Mouse (Mus musculus) hindbrain, postnatal 0 days (tissue): Measurements from ENCODE around the gene Nr5a2. TPM values are rescaled to one million over a fixed set of nuclear protein-coding genes. Genes with fewer than 3 reads are reported as not detected.

Source experiments
- ATAC-seq: fragments of 200-750 bp; cut with Nextera tagmentation; 2 replicates; pipeline ENCODE4 v1.8.0; 2017; ENCODE audit warnings: mild to moderate bottlenecking, moderate TSS enrichment, moderate library complexity
- DNase-seq: peaks from one replicate; pipeline ENCODE4 v3.0.0-alpha.2; 2015; ENCODE audit warnings: low spot score
- H3K27ac ChIP-seq: fragments of 300-500 bp; sonication (generic); 2 replicates; pipeline ENCODE4 v1.5.1; 2014; ENCODE audit warnings: mild to moderate bottlenecking
- H3K27me3 ChIP-seq: fragments of 300-500 bp; sonication (generic); 2 replicates; pipeline ENCODE4 v1.6.1; 2014; ENCODE audit warnings: low read length, mixed read lengths; ENCODE audit not compliant: insufficient read depth
- H3K36me3 ChIP-seq: fragments of 300-500 bp; sonication (generic); 2 replicates; pipeline ENCODE4 v1.6.1; 2014; ENCODE audit warnings: low read length, mixed read lengths; ENCODE audit not compliant: insufficient read depth
- H3K4me1 ChIP-seq: fragments of 300-500 bp; sonication (generic); 2 replicates; pipeline ENCODE4 v1.6.1; 2014; ENCODE audit warnings: antibody characterized with exemption, low read length, mixed read lengths; ENCODE audit not compliant: insufficient read depth
- H3K4me2 ChIP-seq: fragments of 300-500 bp; sonication (generic); 2 replicates; pipeline ENCODE4 v1.6.1; 2014; ENCODE audit warnings: low read depth, mild to moderate bottlenecking, low read length, moderate library complexity, mixed read lengths
- H3K4me3 ChIP-seq: fragments of 300-500 bp; sonication (generic); 2 replicates; pipeline ENCODE4 v1.5.1; 2014; ENCODE audit warnings: low read length
- H3K9ac ChIP-seq: fragments of 300-500 bp; sonication (generic); replicated peaks from 2 replicates; pipeline ENCODE4 v1.6.1; 2014; ENCODE audit warnings: mild to moderate bottlenecking, low read length, moderate library complexity, mixed read lengths
- H3K9me3 ChIP-seq: fragments of 300-500 bp; sonication (generic); 2 replicates; pipeline ENCODE4 v1.6.1; 2016; ENCODE audit warnings: low read length, mixed read lengths
- CTCF ChIP-seq: IDR thresholded peaks from 2 replicates; pipeline ENCODE4 v1.5.1; 2016; ENCODE audit warnings: antibody characterized with exemption, control low read depth, low read depth
- WGBS: fragments of 180-500 bp; shearing (Covaris S2); extraction: QIAGEN DNeasy Blood & Tissue Kit; methylation state at CpG from one replicate; pipeline ENCODE4 v1.1.7; 2014; 5-methylcytosine and 5-hydroxymethylcytosine counted together
- polyA plus RNA-seq: library from polyadenylated mRNA; unstranded; fragments of >200 nt; fragmentation: Nextera tagmentation; extraction: Ambion mirVana; gene quantifications from 2 replicates; pipeline ENCODE4 v1.2.1, GENCODE M21; 2015
- total RNA-seq: library from RNA; depleted of rRNA; stranded (reverse); fragments of >200 nt; gene quantifications from 2 replicates; pipeline ENCODE4 v1.2.3, GENCODE M21; 2014

The Nr5a2 gene
- total and polyA plus RNA-seq, 2 experiments from 2014 or later: 0.31 to 0.84 TPM

DNA sequence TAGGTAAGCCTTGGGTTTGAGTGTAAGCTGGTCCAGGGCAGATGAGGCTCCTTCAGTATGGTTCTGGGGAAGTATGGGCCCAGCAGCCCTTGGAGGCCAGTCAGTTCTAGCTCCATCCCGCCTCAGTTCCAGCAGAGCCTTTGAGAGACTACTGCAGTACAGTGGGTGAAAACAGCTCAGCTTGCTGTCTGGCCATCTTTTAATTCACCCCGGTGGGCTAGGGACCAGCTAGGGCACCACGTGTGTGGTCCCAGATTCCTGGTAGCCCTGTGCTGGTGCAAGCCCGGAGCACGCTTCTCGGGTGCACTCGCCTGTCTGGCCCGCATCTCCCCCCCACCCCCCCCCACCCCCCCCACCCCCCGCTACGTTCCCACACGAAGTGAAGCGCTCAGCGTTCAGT lies 2.1 kb downstream of the Nr5a2 start:
- no peak for TF ChIP-seq CTCF
- no peak overlapping the region for H3K27ac ChIP-seq
- peaks cover 28% of the 10 kb centered on the region for H3K27me3 ChIP-seq
- ATAC-seq (peak; percentile 38; the same call in 1 of the 2 replicates), DNase-seq (no peak)
- 0 out of 2 replicates have a peak overlapping the region, but pooled peaks have one; percentile 28 for H3K4me2 ChIP-seq
- no peaks in the 10 kb centered on the region for H3K9me3 ChIP-seq
- no peak overlapping the region for H3K9ac ChIP-seq
- under 1% methylated on average over 12 of the region's 13 CpGs for WGBS
- no peaks in the 10 kb centered on the region for H3K36me3 ChIP-seq
- H3K4me1 ChIP-seq: no peaks in the 10 kb centered on the region
- no peak overlapping the region for H3K4me3 ChIP-seq

DNA sequence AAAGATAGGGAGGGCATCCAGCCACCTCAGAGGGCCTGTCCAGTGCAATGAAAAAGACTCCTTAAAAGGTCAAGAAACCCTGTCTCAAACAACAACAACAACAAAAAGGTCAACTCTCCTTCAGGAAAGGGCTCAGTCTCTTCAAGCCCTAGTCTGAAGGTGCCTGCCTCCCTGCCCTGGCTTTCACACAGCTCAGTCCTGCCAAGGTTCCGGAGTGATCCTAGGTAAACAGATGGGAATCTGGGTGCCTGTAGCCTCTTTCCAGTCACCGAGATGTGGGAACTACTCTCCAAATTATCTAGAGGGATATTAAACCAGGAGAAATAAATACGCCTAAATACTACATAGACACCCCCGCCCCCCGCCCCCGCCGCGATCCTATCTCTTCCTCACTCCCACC lies 2.6 kb downstream of the Nr5a2 start:
- DNase-seq (no peak), ATAC-seq (no peak)
- no peak overlapping the region for H3K4me3 ChIP-seq
- no peak overlapping the region for H3K9ac ChIP-seq
- H3K27ac ChIP-seq: no peak overlapping the region
- H3K9me3 ChIP-seq: no peaks in the 10 kb centered on the region
- peaks cover 32% of the 10 kb centered on the region for H3K27me3 ChIP-seq
- no peaks in the 10 kb centered on the region for H3K4me1 ChIP-seq
- WGBS: 28% methylated on average over 8 of the region's 8 CpGs
- no peak overlapping the region for H3K4me2 ChIP-seq
- no peaks in the 10 kb centered on the region for H3K36me3 ChIP-seq
- no peak for TF ChIP-seq CTCF

DNA sequence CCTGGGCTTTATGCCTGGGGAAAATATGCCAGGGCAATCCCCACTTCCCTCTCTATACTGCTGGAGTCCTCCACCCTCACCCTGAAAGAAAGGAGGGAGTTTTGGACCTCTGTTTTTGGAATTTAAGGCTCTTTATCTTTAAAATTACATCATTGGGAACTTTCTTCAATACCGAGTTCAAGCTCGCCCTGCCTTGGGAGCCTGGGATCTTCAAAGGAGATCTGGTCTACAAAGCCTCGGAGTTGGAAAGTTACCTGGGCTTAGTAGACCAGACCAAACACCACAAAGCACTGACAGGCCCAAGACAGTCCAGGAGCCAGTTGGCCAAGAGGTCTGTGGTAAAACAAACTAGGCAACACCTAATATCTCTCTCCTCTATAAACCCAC lies 6.1 kb downstream of the Nr5a2 start:
- Histone ChIP-seq H3K36me3 (no peaks in the 10 kb centered on the region), H3K27me3 (peaks cover 65% of the 10 kb centered on the region), H3K4me1 (no peaks in the 10 kb centered on the region), H3K9me3 (no peaks in the 10 kb centered on the region), H3K9ac (no peak overlapping the region), H3K4me3 (no peak overlapping the region), H3K27ac (no peak overlapping the region), H3K4me2 (no peak overlapping the region)
- WGBS: 34% methylated on average over 3 of the region's 3 CpGs
- TF ChIP-seq CTCF: no peak
- DNase-seq (no peak), ATAC-seq (no peak)

DNA sequence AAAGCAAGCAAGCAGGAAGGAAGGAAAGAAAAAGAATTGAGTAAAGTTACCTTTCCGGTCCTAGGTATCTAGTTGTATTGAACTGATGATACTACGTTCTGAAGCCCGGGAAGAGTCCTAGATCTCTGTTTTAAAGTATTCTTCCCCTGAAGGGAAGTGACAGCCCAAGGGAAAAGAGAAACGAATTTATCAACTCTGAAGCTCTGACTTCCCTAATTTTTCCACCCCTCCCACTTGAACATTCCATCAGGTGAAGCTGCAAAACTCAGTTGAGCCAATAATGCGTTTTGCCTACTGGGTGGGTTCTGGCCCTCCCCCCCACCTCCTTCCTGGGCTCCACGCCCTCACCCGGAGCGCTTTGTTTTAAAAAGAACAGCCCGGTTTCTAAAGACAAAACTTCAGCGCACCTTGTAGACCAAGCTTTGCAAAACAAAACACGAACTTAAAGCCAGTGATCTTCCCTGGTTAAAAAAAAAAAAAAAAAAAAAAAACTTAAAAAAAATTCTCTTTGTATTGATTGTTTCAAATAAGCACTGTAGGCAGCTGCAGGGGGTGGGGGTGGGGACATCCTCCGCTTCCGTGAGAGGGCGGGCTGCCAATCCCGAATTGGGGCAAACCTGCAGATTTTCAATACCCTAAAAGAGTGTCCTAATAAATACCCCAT lies 6.7 kb downstream of the Nr5a2 start:
- DNase-seq (no peak), ATAC-seq (no peak)
- Histone ChIP-seq H3K4me2 (no peak overlapping the region), H3K36me3 (no peaks in the 10 kb centered on the region), H3K27ac (no peak overlapping the region), H3K27me3 (peaks cover 71% of the 10 kb centered on the region), H3K4me1 (peaks cover 5% of the 10 kb centered on the region; the same call in 1 of the 2 replicates), H3K4me3 (no peak overlapping the region), H3K9ac (no peak overlapping the region), H3K9me3 (no peaks in the 10 kb centered on the region)
- 3% methylated on average over 15 of the region's 15 CpGs for WGBS
- TF ChIP-seq CTCF: no peak

DNA sequence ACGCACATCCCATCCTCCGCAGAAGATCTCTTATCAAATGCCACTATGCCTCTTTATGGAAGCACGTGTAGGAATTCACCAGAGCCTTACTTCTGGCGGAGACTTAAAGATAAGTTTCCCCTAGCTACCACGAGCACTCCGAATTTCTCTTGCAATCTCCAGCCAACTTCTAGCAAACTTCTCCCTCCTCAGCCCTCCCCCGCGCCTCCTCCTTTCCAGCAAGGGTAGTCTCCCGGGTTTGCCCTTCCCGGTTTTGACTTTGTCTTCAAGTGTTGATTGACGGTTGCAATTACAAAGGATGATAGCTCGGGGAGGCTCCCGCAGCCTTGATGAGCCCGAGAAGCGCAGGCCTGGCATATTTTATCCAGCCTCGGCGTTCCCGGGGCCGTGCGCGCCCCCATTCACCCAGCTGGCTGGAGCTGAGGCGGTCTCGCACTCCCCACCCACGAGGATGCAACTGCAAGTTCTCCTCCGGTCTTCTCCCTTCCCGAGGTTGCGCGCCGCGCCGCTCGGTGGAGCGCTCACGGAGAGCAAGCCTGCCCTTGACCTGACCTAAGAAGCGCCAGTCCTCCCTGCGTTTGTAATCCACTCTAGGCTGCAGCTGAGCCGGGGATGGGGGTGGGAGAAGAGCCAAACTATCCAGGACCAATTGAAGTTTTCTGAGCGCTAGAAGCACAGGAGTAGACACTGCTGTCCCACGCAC lies 7.5 kb downstream of the Nr5a2 start:
- H3K9ac ChIP-seq: no peak overlapping the region
- no peak for DNase-seq

DNA sequence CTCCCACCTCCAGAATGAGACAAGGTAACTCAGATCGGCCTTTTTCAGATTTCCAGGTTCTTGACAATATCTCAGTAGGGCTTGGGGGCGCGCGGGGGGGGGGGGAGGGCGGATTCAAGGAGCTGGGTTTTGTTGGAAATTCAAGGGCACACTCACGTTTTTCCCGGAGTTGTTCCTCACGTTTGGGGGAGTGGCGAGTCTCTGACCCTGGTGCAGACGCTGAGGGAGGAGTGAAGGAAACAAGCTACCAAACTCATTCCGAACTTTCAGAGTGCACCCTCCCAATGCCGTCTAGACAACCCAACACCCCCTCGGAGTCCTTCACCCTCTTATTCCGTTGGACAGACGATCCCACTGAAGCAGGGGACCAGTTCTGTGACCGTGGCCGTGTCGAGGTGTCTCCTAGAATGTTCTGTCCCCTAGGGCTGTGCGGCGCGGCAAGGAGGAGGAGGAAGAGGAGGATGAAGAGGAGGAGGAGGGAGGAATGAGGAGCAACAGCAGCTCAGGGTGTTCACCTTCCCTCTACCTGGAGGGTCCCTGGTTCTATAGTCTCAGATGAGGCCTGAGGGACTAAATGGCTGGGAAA lies 8.2 kb downstream of the Nr5a2 start:
- H3K36me3 ChIP-seq: no peaks in the 10 kb centered on the region
- H3K27ac ChIP-seq: no peak overlapping the region
- H3K27me3 ChIP-seq: peaks cover 84% of the 10 kb centered on the region
- no peak overlapping the region for H3K9ac ChIP-seq
- no peak overlapping the region for H3K4me3 ChIP-seq
- no peak for TF ChIP-seq CTCF
- DNase-seq (no peak), ATAC-seq (no peak)
- peak overlapping the region; percentile 50 for H3K4me2 ChIP-seq
- no peaks in the 10 kb centered on the region for H3K9me3 ChIP-seq
- 1% methylated on average over 17 of the region's 21 CpGs for WGBS
- H3K4me1 ChIP-seq: peaks cover 7% of the 10 kb centered on the region; the same call in 1 of the 2 replicates

More for the DNA sequence above, 7.5 kb downstream of the Nr5a2 start:
- Histone ChIP-seq H3K27me3 (peaks cover 79% of the 10 kb centered on the region), H3K27ac (no peak overlapping the region), H3K4me2 (peak overlapping the region; percentile 50), H3K36me3 (no peaks in the 10 kb centered on the region), H3K9me3 (no peaks in the 10 kb centered on the region), H3K4me1 (peaks cover 7% of the 10 kb centered on the region; the same call in 1 of the 2 replicates), H3K4me3 (peak overlapping the region; percentile 26)
- TF ChIP-seq CTCF: no peak
- ATAC-seq: no peak
- under 1% methylated on average over 39 of the region's 39 CpGs for WGBS
